ENCODE assay signal across 9 mouse cellular contexts in genomic region chr6:64684973-64685372, GRCm38 (mm10). TPM values are rescaled to one million over a fixed set of nuclear protein-coding genes. Genes with fewer than 3 reads are reported as not detected.
DNase-seq lines count a peak whose midpoint lies in the region; ATAC-seq and TF ChIP-seq lines count a peak whose summit lies in the region.
"Had no signal": no experiment of that assay in that cellular context is flagged by ENCODE, and none has a peak within 500 bp of the region (broad histone marks: within the 10 kb centered on the region; RNA-seq: fewer than 3 reads in every experiment).

No protein-coding gene starts in this region.

- no peaks in the 10 kb centered on the region for H3K36me3 ChIP-seq in liver, adult 2 months (ENCODE audit: control insufficient read depth, insufficient read depth, low read length)
- no peaks in the 10 kb centered on the region for H3K36me3 ChIP-seq in embryonic facial prominence, embryonic 14.5 days (ENCODE audit: control insufficient read depth, insufficient read depth, low read length)
- no peaks in the 10 kb centered on the region for H3K36me3 ChIP-seq in kidney, embryonic 14.5 days (ENCODE audit: control insufficient read depth, insufficient read depth, low read length)
- H3K36me3 ChIP-seq in midbrain, embryonic 10.5 days = no peaks in the 10 kb centered on the region

- no peak for ATAC-seq in embryonic facial prominence, embryonic 14.5 days (ENCODE audit: low read depth)
- ATAC-seq in kidney, embryonic 14.5 days (ENCODE audit: low FRiP score, low TSS enrichment) = peak; percentile 7; the same call in 1 of the 2 replicates

- 13% methylated on average over 5 of the region's 5 CpGs for WGBS in liver, adult 2 months
- 3% methylated on average over 5 of the region's 5 CpGs for WGBS in embryonic facial prominence, embryonic 14.5 days
- WGBS in kidney, embryonic 14.5 days = 2% methylated on average over 4 of the region's 5 CpGs
- WGBS in midbrain, embryonic 10.5 days = 7% methylated on average over 5 of the region's 5 CpGs

- no peak overlapping the region for H3K27ac ChIP-seq in liver, adult 2 months (replicated peaks; ENCODE audit: insufficient read depth, low read depth, low read length)
- no peak overlapping the region for H3K27ac ChIP-seq in embryonic facial prominence, embryonic 14.5 days (replicated peaks; ENCODE audit: low read depth, low read length)
- H3K27ac ChIP-seq in kidney, embryonic 14.5 days (ENCODE audit: low read depth, low read length) = no peak overlapping the region
- no peak overlapping the region for H3K27ac ChIP-seq in midbrain, embryonic 10.5 days (replicated peaks)

- no peaks in the 10 kb centered on the region for H3K79me2 ChIP-seq in liver, adult 2 months (ENCODE audit: control insufficient read depth, insufficient read depth, low read length)

- H3K9me3 ChIP-seq in embryonic facial prominence, embryonic 14.5 days (ENCODE audit: control insufficient read depth, low read length) = no peaks in the 10 kb centered on the region
- no peaks in the 10 kb centered on the region for H3K9me3 ChIP-seq in kidney, embryonic 14.5 days (ENCODE audit: control insufficient read depth, low read length)
- no peaks in the 10 kb centered on the region for H3K9me3 ChIP-seq in midbrain, embryonic 10.5 days (replicated peaks)

- TF ChIP-seq POLR2A in liver, adult 2 months (IDR thresholded peaks at IDR 0.05; ENCODE audit: extremely low read depth, insufficient read depth, low read length) = no peak

- no peak for TF ChIP-seq CTCF in liver, adult 2 months (IDR thresholded peaks at IDR 0.05; ENCODE audit: low read depth, low read length)

- H3K4me1 ChIP-seq in liver, adult 2 months (ENCODE audit: control insufficient read depth, insufficient read depth, low read length) = no peaks in the 10 kb centered on the region
- H3K4me1 ChIP-seq in embryonic facial prominence, embryonic 14.5 days (ENCODE audit: control insufficient read depth, insufficient read depth, low read length) = no peaks in the 10 kb centered on the region
- 0 out of 2 replicates have a peak, but pooled peaks cover 4% of the 10 kb centered on the region for H3K4me1 ChIP-seq in kidney, embryonic 14.5 days (ENCODE audit: control insufficient read depth, insufficient read depth, low read length)
- peaks cover 14% of the 10 kb centered on the region for H3K4me1 ChIP-seq in midbrain, embryonic 10.5 days

- DNase-seq in liver, adult 2 months (ENCODE audit: extremely low read depth, low read depth, low spot score) = peak; percentile 5
- DNase-seq in liver (no peak), adipocyte (ENCODE audit: low spot score) (no peak)
- peak; percentile 5 to 17 for DNase-seq in adrenal gland, postnatal 36 days
- peak; percentile 34 for DNase-seq in embryonic facial prominence, embryonic 14.5 days (ENCODE audit: low spot score)
- peak; percentile 35 for DNase-seq in midbrain, embryonic 10.5 days (ENCODE audit: low spot score)
- DNase-seq in spleen, postnatal 10 days (ENCODE audit: low spot score in 2 of 2) = no peak

- H3K4me3 ChIP-seq in liver, adult 2 months (ENCODE audit: insufficient read depth, low read depth, low read length) = no peak overlapping the region
- H3K4me3 ChIP-seq in embryonic facial prominence, embryonic 14.5 days (ENCODE audit: low read depth, low read length) = no peak overlapping the region
- no peak overlapping the region for H3K4me3 ChIP-seq in kidney, embryonic 14.5 days (ENCODE audit: low read length)
- no peak overlapping the region for H3K4me3 ChIP-seq in midbrain, embryonic 10.5 days
- H3K4me3 ChIP-seq: erythroblast, embryonic 14.5 days had no signal

- H3K27me3 ChIP-seq in liver, adult 2 months (ENCODE audit: control insufficient read depth, insufficient read depth, low read length) = no peaks in the 10 kb centered on the region
- peaks cover 6% of the 10 kb centered on the region; the same call in 1 of the 2 replicates for H3K27me3 ChIP-seq in embryonic facial prominence, embryonic 14.5 days (replicated peaks; ENCODE audit: control insufficient read depth, insufficient read depth, low read length)
- 0 out of 2 replicates have a peak, but pooled peaks cover 5% of the 10 kb centered on the region for H3K27me3 ChIP-seq in kidney, embryonic 14.5 days (ENCODE audit: control insufficient read depth, insufficient read depth, low read length)
- peaks cover 48% of the 10 kb centered on the region for H3K27me3 ChIP-seq in midbrain, embryonic 10.5 days (ENCODE audit: low read depth, poor library complexity, severe bottlenecking)

- H3K9ac ChIP-seq in liver, adult 2 months (ENCODE audit: low read depth, low read length) = no peak overlapping the region
- no peak overlapping the region for H3K9ac ChIP-seq in embryonic facial prominence, embryonic 14.5 days (ENCODE audit: low read depth, low read length)
- no peak overlapping the region for H3K9ac ChIP-seq in kidney, embryonic 14.5 days (ENCODE audit: low read depth, low read length)

- H3K4me2 ChIP-seq in embryonic facial prominence, embryonic 14.5 days (ENCODE audit: low read depth, low read length) = no peak overlapping the region
- no peak overlapping the region; the same call in 1 of the 2 replicates for H3K4me2 ChIP-seq in kidney, embryonic 14.5 days (replicated peaks; ENCODE audit: low read depth, low read length)

RNA-seq across cellular contexts. Expression of gene Atoh1, which starts 44.0 kb away (rescaled TPM):
- not detected in 2 replicates for total RNA-seq in liver, adult 2 months (2014; rRNA removed)
- polyA plus RNA-seq in liver, adult 2 months (2012; rRNA removed) = not detected in 2 replicates
- not detected for total RNA-seq in adrenal gland, postnatal 36 days (2021)
- 0.66 and 0.68 TPM in 2 replicates for polyA plus RNA-seq in embryonic facial prominence, embryonic 14.5 days (2014; fragmentation: Nextera tagmentation; extraction: Ambion mirVana)
- not detected in 2 replicates for polyA plus RNA-seq in kidney, embryonic 14.5 days (2014; fragmentation: Nextera tagmentation; extraction: Ambion mirVana)
- polyA plus RNA-seq in midbrain, embryonic 10.5 days (2016; fragmentation: Nextera tagmentation; extraction: Ambion mirVana) = 0.88 and 4.7 TPM in 2 replicates
- polyA plus RNA-seq: erythroblast, embryonic 14.5 days had no signal

Comparison
In these comparisons a context has a peak if more than half of its experiments do, and no peak if none do; other contexts are left out.
1. DNase-seq: peak in liver, adult 2 months (single experiment), adrenal gland, postnatal 36 days (2 of 2), embryonic facial prominence, embryonic 14.5 days (single experiment) and midbrain, embryonic 10.5 days (single experiment); none in liver (single experiment), spleen, postnatal 10 days (0 of 2) and adipocyte (single experiment).